Mouse (Mus musculus): Measurements from ENCODE around the gene Gm29106.
"Not testable (repeated sequence)": the region's sequence is repeated elsewhere in the genome, so short reads cannot be mapped to it uniquely, and the experiment has no call there.

Gm29106 gene

GRCm38 (mm10) chr1:118176242-118176641 is at the start of gene Gm29106:
Gm29106 (plus strand) TSS chr1:118176542.
- DNase-seq (ENCODE audit: low read depth, low spot score) = not testable (repeated sequence)

DNA sequence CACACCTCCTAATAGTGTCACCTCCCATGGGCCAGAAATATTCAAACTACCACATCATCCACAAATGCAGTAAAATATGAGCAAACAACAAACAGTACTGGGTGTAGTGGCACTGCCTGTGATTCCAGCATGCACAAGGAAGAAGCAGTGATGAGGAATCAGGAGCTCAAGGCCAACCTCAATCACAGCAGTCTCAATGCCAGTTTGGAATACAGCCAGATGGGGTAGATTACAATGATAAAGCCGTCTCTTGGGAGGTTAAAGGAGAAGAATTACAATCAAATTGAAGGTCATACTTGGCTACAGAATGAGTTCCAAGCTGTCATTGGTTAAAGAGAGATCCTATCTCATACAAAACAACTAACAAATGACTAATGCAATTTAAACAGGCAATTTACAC is 52.2 kb downstream of the Gm29106 start:
- DNase-seq (ENCODE audit: low read depth, low spot score) = peak; percentile 59

DNA sequence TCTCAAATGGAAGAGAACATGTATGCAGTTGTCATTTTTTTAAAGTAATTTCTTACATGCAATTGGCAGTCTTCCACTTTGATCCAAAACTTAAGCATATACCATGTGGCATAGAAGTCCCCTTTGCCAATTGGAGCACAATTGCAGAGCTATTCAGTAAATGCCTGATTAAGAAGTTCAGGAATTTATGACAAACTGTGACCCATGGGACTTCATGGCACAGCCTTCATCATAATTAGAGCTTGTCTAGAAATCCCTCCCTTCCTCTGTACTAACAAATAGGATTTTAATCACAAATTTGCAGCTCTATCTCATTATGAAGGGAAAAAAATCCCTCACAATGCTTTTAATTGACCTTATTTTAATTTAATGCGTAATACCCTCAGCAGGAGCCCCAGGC is 59.7 kb downstream of the Gm29106 start:
- no peak for DNase-seq (ENCODE audit: low read depth, low spot score)

Data from ZHBTc4 (cell line).